Mouse (Mus musculus) limb, embryonic 14.5 days (tissue): Measurements from ENCODE around the gene Sycp1. TPM values are rescaled to one million over a fixed set of nuclear protein-coding genes. Genes with fewer than 3 reads are reported as not detected.

Source experiments
- ATAC-seq: fragments of 200-750 bp; cut with Nextera tagmentation; 2 replicates; pipeline ENCODE4 v1.8.0; 2017; ENCODE audit warnings: low read depth, moderate number of reproducible peaks, moderate TSS enrichment; ENCODE audit not compliant: low FRiP score
- DNase-seq: peaks from one replicate; pipeline ENCODE4 v3.0.0-alpha.2; 2015; ENCODE audit warnings: low spot score
- H3K27ac ChIP-seq: fragments of 300-500 bp; sonication (generic); replicated peaks from 2 replicates; pipeline ENCODE4 v1.5.1; 2014; ENCODE audit warnings: low read depth, mild to moderate bottlenecking, low read length, moderate library complexity, mixed read lengths
- H3K27me3 ChIP-seq: fragments of 300-500 bp; sonication (generic); 2 replicates; pipeline ENCODE4 v1.6.1; 2014; ENCODE audit warnings: low read length, mixed read lengths; ENCODE audit not compliant: control insufficient read depth, insufficient read depth
- H3K36me3 ChIP-seq: fragments of 300-500 bp; sonication (generic); 2 replicates; pipeline ENCODE4 v1.6.1; 2014; ENCODE audit warnings: mild to moderate bottlenecking, low read length, moderate library complexity, mixed read lengths; ENCODE audit not compliant: control insufficient read depth, insufficient read depth
- H3K4me1 ChIP-seq: fragments of 300-500 bp; sonication (generic); 2 replicates; pipeline ENCODE4 v1.6.1; 2014; ENCODE audit warnings: antibody characterized with exemption, low read length, mixed read lengths; ENCODE audit not compliant: control insufficient read depth, insufficient read depth
- H3K4me2 ChIP-seq: fragments of 300-500 bp; sonication (generic); replicated peaks from 2 replicates; pipeline ENCODE4 v1.6.1; 2014; ENCODE audit warnings: low read depth, mild to moderate bottlenecking, low read length, moderate library complexity; ENCODE audit not compliant: severe bottlenecking
- H3K4me3 ChIP-seq: fragments of 300-500 bp; sonication (generic); replicated peaks from 2 replicates; pipeline ENCODE4 v1.5.1; 2014; ENCODE audit warnings: low read length
- H3K9ac ChIP-seq: fragments of 300-500 bp; sonication (generic); 2 replicates; pipeline ENCODE4 v1.6.1; 2014; ENCODE audit warnings: mild to moderate bottlenecking, low read depth, low read length, moderate library complexity; ENCODE audit not compliant: severe bottlenecking
- H3K9me3 ChIP-seq: fragments of 300-500 bp; sonication (generic); 2 replicates; pipeline ENCODE4 v1.6.1; 2016; ENCODE audit warnings: low read length; ENCODE audit not compliant: control insufficient read depth
- POLR2A ChIP-seq: fragments of 200-500 bp; IDR thresholded peaks from 2 replicates; pipeline ENCODE4 v1.8.0; 2012; ENCODE audit warnings: inconsistent platforms, mild to moderate bottlenecking, moderate library complexity, borderline replicate concordance; ENCODE audit not compliant: insufficient read depth, insufficient read length; ENCODE audit errors: extremely low read depth
- WGBS: fragments of 180-500 bp; shearing (Covaris S2); extraction: QIAGEN DNeasy Blood & Tissue Kit; methylation state at CpG from one replicate; pipeline ENCODE4 v1.1.7; 2014; 5-methylcytosine and 5-hydroxymethylcytosine counted together
- polyA plus RNA-seq, 2 experiments: library from polyadenylated mRNA; depleted of rRNA in 1 of 2; stranded (reverse) in 1 of 2; unstranded in 1 of 2; fragments of >200 nt; fragmentation: Nextera tagmentation in 1 of 2; extraction: Ambion mirVana in 1 of 2; gene quantifications; 2 replicates each; pipeline versions ENCODE4 v1.2.1 to v1.2.3; 2012 to 2014

Gene Sycp1
- polyA plus RNA-seq, 2 experiments, result not detected

GRCm38 (mm10) chr3:102970067-102970466 is 34.2 kb upstream of the Sycp1 start:
- no peak overlapping the region for H3K4me2 ChIP-seq
- no peak for ATAC-seq

GRCm38 (mm10) chr3:102964033-102964432 is 28.1 kb upstream of the Sycp1 start, which contains the start of gene Nr1h5:
Gene Nr1h5 (minus strand): TSS chr3:102964133.
- Histone ChIP-seq H3K27me3 (no peaks in the 10 kb centered on the region), H3K9me3 (no peaks in the 10 kb centered on the region), H3K4me1 (no peaks in the 10 kb centered on the region), H3K4me3 (no peak within 1 kb of the TSS), H3K4me2 (no peak within 1 kb of the TSS), H3K36me3 (no peaks in the 10 kb centered on the region), H3K27ac (no peak within 1 kb of the TSS), H3K9ac (no peak within 1 kb of the TSS)
- DNase-seq (no peak), ATAC-seq (no peak)
- WGBS, result 28% methylated on average over 3 of the region's 3 CpGs
- no peak for TF ChIP-seq POLR2A

More at GRCm38 (mm10) chr3:102970067-102970466, 34.2 kb upstream of the Sycp1 start:
- DNase-seq, result no peak
- 85% methylated on average over 9 of the region's 9 CpGs for WGBS
- Histone ChIP-seq H3K9ac (no peak overlapping the region), H3K27ac (no peak overlapping the region), H3K4me3 (no peak overlapping the region), H3K27me3 (no peaks in the 10 kb centered on the region), H3K4me1 (no peaks in the 10 kb centered on the region), H3K36me3 (no peaks in the 10 kb centered on the region), H3K9me3 (no peaks in the 10 kb centered on the region)
- no peak for TF ChIP-seq POLR2A

GRCm38 (mm10) chr3:102955596-102955995 is 19.7 kb upstream of the Sycp1 start:
- Histone ChIP-seq H3K4me3 (no peak overlapping the region), H3K9me3 (no peaks in the 10 kb centered on the region), H3K27me3 (no peaks in the 10 kb centered on the region), H3K4me1 (no peaks in the 10 kb centered on the region), H3K9ac (no peak overlapping the region), H3K27ac (no peak overlapping the region), H3K4me2 (no peak overlapping the region), H3K36me3 (no peaks in the 10 kb centered on the region)
- 75% methylated on average over 3 of the region's 3 CpGs for WGBS
- TF ChIP-seq POLR2A, result no peak
- DNase-seq (no peak), ATAC-seq (no peak)

GRCm38 (mm10) chr3:102955143-102955542 is 19.2 kb upstream of the Sycp1 start:
- 85% methylated on average over 3 of the region's 3 CpGs for WGBS
- ATAC-seq, result no peak

GRCm38 (mm10) chr3:102954476-102954875 is 18.6 kb upstream of the Sycp1 start:
- no peaks in the 10 kb centered on the region for H3K36me3 ChIP-seq
- no peak for ATAC-seq
- H3K4me3 ChIP-seq, result no peak overlapping the region
- no peak overlapping the region for H3K27ac ChIP-seq
- DNase-seq, result no peak
- no peaks in the 10 kb centered on the region for H3K4me1 ChIP-seq
- H3K9me3 ChIP-seq, result no peaks in the 10 kb centered on the region
- H3K4me2 ChIP-seq, result no peak overlapping the region
- H3K27me3 ChIP-seq, result no peaks in the 10 kb centered on the region
- TF ChIP-seq POLR2A, result no peak
- no peak overlapping the region for H3K9ac ChIP-seq
- WGBS, result 91% methylated on average over 12 of the region's 12 CpGs

More at GRCm38 (mm10) chr3:102955143-102955542, 19.2 kb upstream of the Sycp1 start:
- H3K27me3 ChIP-seq, result no peaks in the 10 kb centered on the region
- H3K27ac ChIP-seq, result no peak overlapping the region
- H3K4me3 ChIP-seq, result no peak overlapping the region
- no peaks in the 10 kb centered on the region for H3K9me3 ChIP-seq
- no peaks in the 10 kb centered on the region for H3K4me1 ChIP-seq
- H3K9ac ChIP-seq, result no peak overlapping the region
- no peak for DNase-seq
- no peak for TF ChIP-seq POLR2A
- H3K4me2 ChIP-seq, result no peak overlapping the region
- no peaks in the 10 kb centered on the region for H3K36me3 ChIP-seq

- ATAC-seq, result no peak
- no peaks in the 10 kb centered on the region for H3K4me1 ChIP-seq
- no peaks in the 10 kb centered on the region for H3K9me3 ChIP-seq
- WGBS, result 58% methylated on average over 5 of the region's 5 CpGs
- H3K27ac ChIP-seq, result no peak overlapping the region
- DNase-seq, result no peak
- H3K9ac ChIP-seq, result no peak overlapping the region
- no peaks in the 10 kb centered on the region for H3K27me3 ChIP-seq
- H3K4me3 ChIP-seq, result no peak overlapping the region
- TF ChIP-seq POLR2A, result no peak
- no peaks in the 10 kb centered on the region for H3K36me3 ChIP-seq
- no peak overlapping the region for H3K4me2 ChIP-seq
These were observed 11.0 kb upstream of the Sycp1 start for GRCm38 (mm10) chr3:102946861-102947260.
